Mouse (Mus musculus) myocyte (in vitro differentiated cells): ENCODE data around the gene Spryd3. TPM values are rescaled to one million over a fixed set of nuclear protein-coding genes. Genes with fewer than 3 reads are reported as not detected.

Experiments
- H3K27me3 ChIP-seq: one replicate; pipeline ENCODE4 v1.6.1; 2011; ENCODE audit not compliant: control insufficient read depth, insufficient read depth, insufficient read length
- H3K36me3 ChIP-seq: one replicate; pipeline ENCODE4 v1.6.1; 2011; ENCODE audit not compliant: control insufficient read depth, insufficient read depth
- H3K4me2 ChIP-seq: one replicate; pipeline ENCODE4 v1.6.1; 2011; ENCODE audit warnings: low read depth, control low read depth
- H3K4me3 ChIP-seq: one replicate; pipeline ENCODE4 v1.5.1; 2011; ENCODE audit warnings: mild to moderate bottlenecking, control low read depth, moderate library complexity
- H3K79me2 ChIP-seq: one replicate; pipeline ENCODE4 v1.6.1; 2011; ENCODE audit not compliant: control insufficient read depth, insufficient read depth
- H3ac ChIP-seq: one replicate; pipeline ENCODE4 v1.6.1; 2011; ENCODE audit not compliant: control insufficient read depth, insufficient read length
- CEBPB ChIP-seq: IDR thresholded peaks from 2 replicates; pipeline ENCODE4 v1.6.1; 2011; ENCODE audit warnings: mild to moderate bottlenecking, moderate library complexity; ENCODE audit not compliant: poor library complexity, insufficient read depth, severe bottlenecking
- E2F4 ChIP-seq: IDR thresholded peaks from one replicate; pipeline ENCODE4 v1.6.1; 2011; ENCODE audit warnings: mild to moderate bottlenecking, control low read depth, moderate library complexity; ENCODE audit not compliant: insufficient read depth
- MAX ChIP-seq: IDR thresholded peaks from one replicate; pipeline ENCODE4 v1.6.1; 2011; ENCODE audit warnings: low read depth, mild to moderate bottlenecking, control low read depth
- MYOD1 ChIP-seq, 3 experiments: IDR thresholded peaks; one replicate each; pipeline ENCODE4 v1.6.1; 2011; ENCODE audit warnings: control low read depth in 2 of 3, low read depth in 2 of 3, mild to moderate bottlenecking in 2 of 3, moderate library complexity in 1 of 3; ENCODE audit not compliant: insufficient read length in 2 of 3, control insufficient read depth in 1 of 3
- MYOG ChIP-seq, 3 experiments: IDR thresholded peaks; one replicate each; pipeline ENCODE4 v1.6.1; 2011; ENCODE audit warnings: control low read depth in 2 of 3, low read depth in 2 of 3, mild to moderate bottlenecking in 2 of 3; ENCODE audit not compliant: insufficient read length in 2 of 3, control insufficient read depth in 1 of 3, insufficient read depth in 1 of 3
- POLR2A ChIP-seq: IDR thresholded peaks from one replicate; pipeline ENCODE4 v1.6.1; 2011; ENCODE audit warnings: low read depth, mild to moderate bottlenecking, control low read depth, moderate library complexity; ENCODE audit not compliant: insufficient read length
- POLR2AphosphoS2 ChIP-seq: IDR thresholded peaks from one replicate; pipeline ENCODE4 v1.6.1; 2011; ENCODE audit warnings: low read depth, control low read depth; ENCODE audit not compliant: insufficient read length
- REST ChIP-seq: IDR thresholded peaks from one replicate; pipeline ENCODE4 v1.6.1; 2011; ENCODE audit warnings: mild to moderate bottlenecking, control low read depth, moderate library complexity; ENCODE audit not compliant: insufficient read depth, insufficient read length
- SRF ChIP-seq: IDR thresholded peaks from one replicate; pipeline ENCODE4 v1.6.1; 2011; ENCODE audit warnings: low read depth; ENCODE audit not compliant: control insufficient read depth, insufficient read length
- TCF12 ChIP-seq: IDR thresholded peaks from one replicate; pipeline ENCODE4 v1.6.1; 2011; ENCODE audit warnings: mild to moderate bottlenecking, control low read depth; ENCODE audit not compliant: poor library complexity, insufficient read depth, severe bottlenecking
- TCF3 ChIP-seq: IDR thresholded peaks from one replicate; pipeline ENCODE4 v1.6.1; 2011; ENCODE audit warnings: low read depth, control low read depth; ENCODE audit not compliant: insufficient read length
- USF1 ChIP-seq: IDR thresholded peaks from one replicate; pipeline ENCODE4 v1.6.1; 2011; ENCODE audit warnings: low read depth, mild to moderate bottlenecking, control low read depth, moderate library complexity
- polyA plus RNA-seq: library from polyadenylated mRNA; unstranded; fragments of >200 nt; fragmentation: generic; extraction: Trizol; gene quantifications from one replicate; pipeline ENCODE4 v1.2.1, GENCODE M21; 2012; ENCODE audit warnings: missing spikeins

The Spryd3 gene
- polyA plus RNA-seq, 1 experiment, result 51.0 TPM

DNA sequence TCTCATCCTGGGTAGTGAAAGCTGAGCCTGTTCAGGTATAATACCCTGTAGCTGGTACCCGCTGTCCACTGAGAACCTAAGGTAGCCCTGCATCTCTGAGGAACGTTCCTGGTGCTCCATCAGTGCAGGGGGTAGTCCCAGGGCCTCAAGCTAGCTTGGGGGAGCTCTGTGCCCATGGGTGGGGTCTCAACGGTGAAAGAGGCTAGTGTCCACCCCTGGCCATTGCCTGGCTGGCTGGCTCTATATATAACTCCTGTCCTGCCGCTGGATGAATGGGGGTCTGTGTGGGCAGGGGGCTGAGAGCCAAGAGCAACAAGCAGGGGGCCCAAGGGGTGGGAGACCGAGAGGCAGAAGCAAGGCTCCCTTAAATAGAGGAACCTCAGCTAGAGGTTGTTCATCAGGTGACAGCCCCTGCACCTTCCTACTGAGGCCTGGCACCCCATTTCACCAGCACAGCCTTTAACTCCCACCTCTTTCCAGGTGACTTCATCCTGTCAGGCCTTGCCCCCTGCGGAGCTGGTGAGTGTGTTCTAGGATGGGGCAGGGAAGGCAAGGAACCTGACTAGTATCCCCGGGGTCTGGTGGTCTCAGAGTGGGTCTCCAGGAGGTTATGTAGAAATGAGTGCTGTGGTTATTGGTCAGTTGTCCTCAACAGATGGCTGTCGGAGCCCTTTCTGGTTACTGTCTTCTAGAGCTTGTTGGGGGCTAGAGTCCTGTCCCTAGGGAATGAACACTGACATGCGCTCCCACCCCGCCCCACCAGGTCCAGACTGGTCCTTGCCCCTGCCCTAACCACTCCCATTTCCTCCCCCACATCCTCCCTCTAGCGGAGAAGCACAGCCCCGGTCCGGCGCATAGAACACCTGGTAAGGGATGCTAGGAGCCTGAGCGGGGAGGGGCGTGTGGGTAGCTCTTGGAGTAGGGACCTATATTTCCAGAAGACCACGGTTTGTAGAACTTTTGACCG is 30.0 kb downstream of the Spryd3 start:
- no peak for TF ChIP-seq TCF3
- no peak for TF ChIP-seq SRF
- no peak for TF ChIP-seq CEBPB
- TF ChIP-seq MYOG (IDR thresholded peaks at IDR 0.05; ENCODE audit: control insufficient read depth in 1 of 3, insufficient read depth in 1 of 3, insufficient read length in 2 of 3, low read depth in 2 of 3), result no peak
- no peak for TF ChIP-seq POLR2AphosphoS2
- TF ChIP-seq POLR2A, result no peak
- no peak for TF ChIP-seq MAX
- TF ChIP-seq E2F4, result no peak
- no peak for TF ChIP-seq REST
- no peak for TF ChIP-seq TCF12
- no peaks in the 10 kb centered on the region for H3K27me3 ChIP-seq
- H3ac ChIP-seq, result no peak overlapping the region
- H3K4me3 ChIP-seq, result peak overlapping the region; percentile 70
- peaks cover 46% of the 10 kb centered on the region for H3K79me2 ChIP-seq
- H3K4me2 ChIP-seq, result peak overlapping the region; percentile 99
- H3K36me3 ChIP-seq, result peaks cover 48% of the 10 kb centered on the region

DNA sequence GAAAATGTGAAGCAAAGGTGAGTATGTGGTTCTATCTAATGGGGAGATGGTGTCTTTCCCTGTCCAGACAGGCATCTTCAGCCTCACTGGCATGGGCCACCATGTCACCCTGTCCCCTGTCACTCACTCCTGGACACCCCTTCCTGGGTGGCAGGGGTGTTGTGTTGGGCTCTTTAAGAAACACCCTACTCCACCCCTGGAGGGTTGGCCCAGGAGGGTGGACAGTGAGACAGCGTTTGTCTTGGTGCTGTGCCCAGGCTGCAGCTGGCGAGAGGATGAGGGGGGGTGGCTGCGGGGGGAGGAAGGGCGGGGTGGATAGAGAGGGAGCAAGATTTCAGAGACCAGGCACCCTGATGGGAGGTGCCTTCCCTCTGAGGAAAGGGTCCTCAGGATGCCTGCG is 30.7 kb downstream of the Spryd3 start:
- no peak overlapping the region for H3ac ChIP-seq
- peaks cover 43% of the 10 kb centered on the region for H3K36me3 ChIP-seq
- peaks cover 45% of the 10 kb centered on the region for H3K79me2 ChIP-seq
- peak overlapping the region; percentile 99 for H3K4me2 ChIP-seq
- peak; percentile 67 for TF ChIP-seq TCF3
- TF ChIP-seq MAX, result no peak
- peak; percentile 23 for TF ChIP-seq SRF
- TF ChIP-seq USF1, result no peak
- TF ChIP-seq MYOG (IDR thresholded peaks at IDR 0.05; ENCODE audit: control insufficient read depth in 1 of 3, insufficient read depth in 1 of 3, insufficient read length in 2 of 3, low read depth in 2 of 3), result peak; percentile 33 to 91 (median 84)
- no peak for TF ChIP-seq CEBPB
- peak; percentile 70 for TF ChIP-seq POLR2A
- TF ChIP-seq MYOD1 (IDR thresholded peaks at IDR 0.05; ENCODE audit: control insufficient read depth in 1 of 3, insufficient read length in 2 of 3, low read depth in 2 of 3), result peak; percentile 27 to 96 (median 86)
- TF ChIP-seq TCF12, result peak; percentile 66
- peak; percentile 76 for TF ChIP-seq POLR2AphosphoS2
- no peak for TF ChIP-seq REST
- TF ChIP-seq E2F4, result no peak
- H3K27me3 ChIP-seq, result no peaks in the 10 kb centered on the region
- peak overlapping the region; percentile 70 for H3K4me3 ChIP-seq

DNA sequence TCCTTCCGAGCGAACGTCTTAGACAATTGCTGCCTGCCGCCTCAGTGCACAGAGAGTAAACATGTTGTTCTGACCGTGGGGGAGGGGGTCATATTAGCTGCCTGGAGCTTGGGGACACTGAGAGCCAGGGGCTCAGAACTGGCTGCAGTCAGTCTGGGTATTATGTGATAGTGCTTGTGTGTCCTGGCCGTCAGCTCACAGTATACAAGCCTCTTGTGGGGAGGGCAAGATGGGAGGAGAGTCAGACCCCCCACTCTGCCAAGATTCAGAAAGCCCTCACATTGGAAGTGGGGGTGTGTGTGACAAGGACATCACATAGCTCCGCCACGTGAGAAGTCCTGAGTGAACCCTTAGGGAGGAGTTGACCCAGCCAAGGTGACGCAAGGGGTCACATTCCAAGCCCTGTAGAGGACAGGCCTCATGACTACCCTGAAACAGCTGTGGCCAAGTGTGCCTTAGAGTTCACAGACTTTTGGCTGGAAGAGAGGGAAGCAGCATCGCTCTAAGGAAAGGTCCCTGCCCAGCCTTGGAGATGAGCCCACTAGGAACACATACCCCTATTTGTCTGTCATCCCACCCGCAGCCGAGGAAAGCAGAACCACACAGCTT is 32.0 kb downstream of the Spryd3 start:
- peak overlapping the region; percentile 70 for H3K4me3 ChIP-seq
- peaks cover 43% of the 10 kb centered on the region for H3K79me2 ChIP-seq
- H3K36me3 ChIP-seq, result peaks cover 29% of the 10 kb centered on the region
- no peaks in the 10 kb centered on the region for H3K27me3 ChIP-seq
- TF ChIP-seq USF1 (peak; percentile 72), CEBPB (peak; percentile 91), REST (no peak), E2F4 (no peak), MYOG (IDR thresholded peaks at IDR 0.05; ENCODE audit: control insufficient read depth in 1 of 3, insufficient read depth in 1 of 3, insufficient read length in 2 of 3, low read depth in 2 of 3) (peak; percentile 75 to 98 (median 88)), TCF12 (peak; percentile 30), TCF3 (peak; percentile 52), SRF (no peak), MAX (peak; percentile 63), POLR2AphosphoS2 (peak; percentile 87), POLR2A (peak; percentile 78), MYOD1 (IDR thresholded peaks at IDR 0.05; ENCODE audit: control insufficient read depth in 1 of 3, insufficient read length in 2 of 3, low read depth in 2 of 3) (peak; percentile 59 to 96 (median 90))
- peak overlapping the region; percentile 96 for H3K4me2 ChIP-seq
- peak overlapping the region; percentile 37 for H3ac ChIP-seq

DNA sequence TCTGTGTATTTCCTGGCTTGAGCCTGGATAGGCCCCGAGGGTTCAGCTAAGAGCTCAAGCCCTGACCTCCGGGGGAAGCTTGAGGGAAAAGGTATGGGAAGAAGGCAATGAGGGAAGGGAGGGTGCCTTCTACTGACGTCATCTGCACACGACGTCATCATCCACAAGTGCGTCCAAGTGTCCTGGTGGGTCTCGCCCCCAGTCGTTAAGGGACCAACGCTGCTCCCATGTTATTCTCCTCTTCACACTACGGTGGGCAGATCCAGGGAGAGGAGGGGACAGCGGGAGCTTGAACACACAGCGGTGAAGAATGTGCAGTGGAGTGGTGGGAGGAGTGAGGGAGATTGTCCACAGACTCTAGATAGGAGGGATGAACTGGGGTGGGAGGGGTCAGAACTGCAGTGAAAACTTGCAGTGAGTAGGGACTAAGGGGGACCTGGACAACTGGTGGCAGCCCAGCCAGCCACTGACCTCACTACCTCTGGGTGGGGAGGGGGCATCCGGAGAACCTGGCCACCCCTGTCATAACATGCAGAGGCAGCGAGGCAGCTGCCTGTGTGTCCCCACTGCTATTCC is 32.6 kb downstream of the Spryd3 start:
- no peaks in the 10 kb centered on the region for H3K27me3 ChIP-seq
- peak overlapping the region; percentile 70 for H3K4me3 ChIP-seq
- peak overlapping the region; percentile 96 for H3K4me2 ChIP-seq
- peak overlapping the region; percentile 37 for H3ac ChIP-seq
- peaks cover 48% of the 10 kb centered on the region for H3K79me2 ChIP-seq
- peak in 1 of 3 experiments; percentile 36 for TF ChIP-seq MYOD1 (IDR thresholded peaks at IDR 0.05; ENCODE audit: control insufficient read depth in 1 of 3, insufficient read length in 2 of 3, low read depth in 2 of 3)
- TF ChIP-seq TCF3, result no peak
- TF ChIP-seq REST, result no peak
- peak; percentile 91 for TF ChIP-seq POLR2AphosphoS2
- no peak for TF ChIP-seq TCF12
- no peak for TF ChIP-seq USF1
- TF ChIP-seq MAX, result no peak
- TF ChIP-seq SRF, result no peak
- TF ChIP-seq POLR2A, result peak; percentile 66
- no peak for TF ChIP-seq CEBPB
- TF ChIP-seq E2F4, result no peak
- TF ChIP-seq MYOG (IDR thresholded peaks at IDR 0.05; ENCODE audit: control insufficient read depth in 1 of 3, insufficient read depth in 1 of 3, insufficient read length in 2 of 3, low read depth in 2 of 3), result no peak
- H3K36me3 ChIP-seq, result peaks cover 24% of the 10 kb centered on the region
